Mouse (Mus musculus): Measurements from ENCODE around the gene Nkx1-2.

The Nkx1-2 gene

DNA sequence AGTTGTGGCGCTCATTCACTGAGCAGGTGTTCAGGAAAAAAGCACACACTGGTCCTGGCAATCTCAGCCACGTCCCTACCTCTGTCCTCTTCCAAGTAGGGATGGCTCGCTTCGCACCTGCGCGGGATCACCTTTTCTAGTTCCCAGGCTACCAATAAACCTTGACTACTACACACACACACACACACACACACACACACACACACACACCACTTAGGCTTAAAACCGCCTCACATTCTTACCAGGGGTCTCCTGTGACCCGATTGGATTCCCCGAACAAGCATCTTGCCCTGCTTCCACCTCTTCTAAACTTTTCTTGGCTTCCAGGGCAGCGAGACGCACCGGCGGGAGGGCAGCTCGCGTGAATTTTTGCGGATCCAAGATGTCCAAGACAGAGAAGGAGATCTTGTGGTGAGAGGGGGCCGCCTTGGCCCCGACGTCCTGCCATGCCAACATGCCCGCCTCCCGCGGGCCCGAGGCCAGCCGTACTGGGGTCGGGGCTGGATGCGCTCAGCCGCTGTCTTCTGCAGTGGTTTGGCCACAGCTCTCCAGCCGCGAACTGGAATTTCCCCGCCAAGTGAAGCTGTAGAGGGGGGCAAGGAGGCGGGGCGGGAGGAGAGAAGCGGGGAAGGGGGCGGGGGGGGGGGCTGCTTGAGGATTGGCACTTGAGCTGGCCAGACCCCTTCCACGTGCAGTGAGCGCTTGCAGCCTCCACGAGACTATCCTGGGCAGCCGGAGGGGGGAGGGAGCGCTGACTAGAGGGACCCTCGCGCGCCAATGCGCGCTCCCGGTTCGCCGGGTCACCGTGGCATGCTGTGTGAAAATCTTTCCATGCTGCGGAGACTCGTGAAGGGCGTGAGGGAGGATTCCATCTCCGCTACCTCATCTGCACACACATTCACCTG, at the start of gene Nkx1-2:
TSS of gene Nkx1-2 (minus strand) at position 567 of the 905 bp plus-strand sequence.
- DNase-seq (ENCODE audit: low spot score in 2 of 2), result no peak

- no peak for DNase-seq (ENCODE audit: low spot score in 2 of 2)
These were observed 47.1 kb upstream of the Nkx1-2 start for GRCm38 (mm10) chr7:132646514-132646913.

GRCm38 (mm10) chr7:132644605-132645279, 45.3 kb upstream of the Nkx1-2 start:
- no peak for DNase-seq (ENCODE audit: low spot score in 2 of 2)

DNA sequence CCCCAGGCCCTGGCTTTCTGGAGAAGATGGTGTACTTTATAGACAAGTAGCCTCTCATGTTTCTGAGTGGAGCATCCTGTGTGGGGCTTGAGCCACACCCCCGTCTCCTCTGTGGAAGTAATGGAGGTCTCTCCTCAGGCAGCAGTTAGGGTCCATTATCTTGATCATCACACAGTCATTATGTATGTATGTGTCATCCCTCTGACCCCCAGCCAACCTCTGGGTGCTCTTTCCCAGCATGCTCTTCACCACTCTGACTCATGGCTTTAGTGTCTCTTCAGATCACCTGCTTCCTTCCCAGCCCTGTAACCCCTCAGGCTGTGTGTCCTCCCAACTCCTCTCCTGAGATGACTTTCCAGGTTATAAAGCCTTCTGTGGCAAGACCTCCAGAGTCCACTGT, 42.2 kb upstream of the Nkx1-2 start:
- no peak for DNase-seq (ENCODE audit: low spot score in 2 of 2)

- DNase-seq (ENCODE audit: low spot score in 2 of 2), result peak in 1 of 2 experiments; percentile 24
These were observed 41.5 kb upstream of the Nkx1-2 start for GRCm38 (mm10) chr7:132640946-132641345.

- DNase-seq (ENCODE audit: low spot score in 2 of 2), result peak in 1 of 2 experiments; percentile 56
These were observed 39.1 kb upstream of the Nkx1-2 start for GRCm38 (mm10) chr7:132638446-132639087.

DNA sequence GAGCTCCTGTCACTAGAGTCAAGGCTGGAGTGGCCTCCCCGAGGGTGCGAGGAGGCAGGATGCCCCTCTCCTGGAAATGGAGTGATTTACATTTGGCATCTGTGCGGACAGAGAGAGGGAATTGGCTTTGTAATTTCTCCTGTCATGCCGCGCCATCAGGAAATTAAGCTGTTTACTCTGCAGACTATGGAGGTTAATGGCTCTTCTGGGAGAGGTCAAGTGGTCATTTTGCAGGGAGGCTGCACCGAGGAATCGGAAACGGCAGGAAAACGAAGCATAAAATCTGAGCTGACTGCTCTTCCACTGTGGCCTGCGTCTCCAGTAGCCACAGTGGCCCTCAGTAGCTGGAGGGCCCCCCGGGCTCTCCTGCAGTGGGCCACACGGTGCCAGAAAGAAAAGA, 37.9 kb upstream of the Nkx1-2 start:
- DNase-seq (ENCODE audit: low spot score in 2 of 2), result no peak

DNA sequence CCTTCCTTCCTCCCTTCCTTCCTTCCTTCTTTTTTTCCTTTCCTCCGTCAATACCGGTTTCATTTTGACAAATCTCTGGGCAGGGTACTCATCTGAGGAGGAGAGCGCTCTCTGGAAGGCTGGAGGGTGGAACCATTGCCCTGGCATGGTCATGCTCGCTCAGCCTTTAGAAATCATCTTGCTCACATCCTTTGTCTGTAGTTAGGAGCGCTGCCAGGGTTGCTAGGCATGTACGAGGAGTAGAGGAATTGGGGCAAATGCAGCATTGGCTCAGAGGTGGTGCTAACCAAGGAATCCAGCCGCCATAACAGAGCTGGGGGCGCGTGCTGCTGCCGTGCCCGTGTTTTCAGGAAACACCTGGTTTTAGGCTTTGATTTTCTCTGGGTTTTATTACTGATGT, 31.9 kb upstream of the Nkx1-2 start:
- DNase-seq (ENCODE audit: low spot score in 2 of 2), result peak; percentile 56 to 61

DNA sequence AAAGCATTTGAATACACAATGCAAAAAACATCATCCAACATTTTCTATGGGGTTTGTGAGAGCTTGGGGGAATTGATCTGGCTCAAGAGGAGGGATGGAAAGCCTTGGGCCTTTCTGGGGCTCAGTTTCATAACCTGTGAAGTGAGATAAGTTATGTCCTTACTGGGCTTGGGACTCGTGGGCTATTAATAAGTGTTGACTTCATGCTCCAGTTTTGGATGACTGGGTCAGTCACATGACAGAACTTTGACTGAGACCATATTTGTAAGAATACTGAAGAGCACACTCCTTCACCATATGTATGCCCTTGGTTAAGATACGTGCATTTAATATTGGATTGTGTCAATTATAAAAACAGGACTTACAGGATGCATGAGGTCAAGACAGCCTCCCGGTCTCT, 28.0 kb upstream of the Nkx1-2 start:
- DNase-seq (ENCODE audit: low spot score in 2 of 2), result no peak

DNA sequence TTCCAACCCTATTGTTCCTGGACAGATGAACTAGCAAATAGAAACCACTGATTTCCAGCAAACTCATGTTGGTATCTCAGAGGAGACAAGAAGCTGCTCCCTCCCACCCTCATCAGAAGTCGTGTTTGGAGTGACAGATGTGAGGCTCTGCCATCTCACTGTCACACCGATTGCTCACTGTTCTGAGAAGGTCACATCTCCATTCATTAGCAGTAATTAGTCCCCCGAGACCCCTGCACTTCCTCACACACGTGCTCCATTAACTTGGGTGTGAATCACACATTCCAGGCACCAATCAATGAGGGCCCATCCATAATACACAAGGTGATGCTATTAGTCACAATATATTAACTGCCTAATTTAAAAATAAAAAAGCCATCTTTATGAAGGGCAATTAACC, 26.7 kb upstream of the Nkx1-2 start:
- no peak for DNase-seq (ENCODE audit: low spot score in 2 of 2)

GRCm38 (mm10) chr7:132624161-132624560, 24.7 kb upstream of the Nkx1-2 start:
- no peak for DNase-seq (ENCODE audit: low spot score in 2 of 2)

- no peak for DNase-seq (ENCODE audit: low spot score in 2 of 2)
These were observed 20.8 kb upstream of the Nkx1-2 start for GRCm38 (mm10) chr7:132619975-132620918.

DNA sequence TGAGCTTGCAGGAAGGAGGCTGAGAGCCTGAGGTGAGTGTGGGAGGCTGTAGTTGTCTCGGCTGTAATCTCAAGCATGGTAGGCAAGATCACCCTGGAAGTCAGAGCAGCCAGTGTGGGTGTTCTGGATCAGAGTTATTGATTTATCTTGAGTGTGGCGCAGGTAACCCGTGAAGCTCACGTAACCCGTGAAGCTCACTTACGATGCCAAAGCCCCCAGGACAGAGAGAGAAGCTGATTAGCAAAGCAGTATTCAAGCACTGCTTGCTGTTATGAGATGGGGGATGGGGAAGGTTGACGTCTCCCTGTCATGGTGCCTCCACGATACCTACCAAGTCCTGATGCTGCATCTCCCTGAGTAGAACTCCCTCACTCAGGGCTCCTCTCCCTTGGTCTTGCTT, 20.1 kb upstream of the Nkx1-2 start:
- DNase-seq (ENCODE audit: low spot score in 2 of 2), result no peak

DNA sequence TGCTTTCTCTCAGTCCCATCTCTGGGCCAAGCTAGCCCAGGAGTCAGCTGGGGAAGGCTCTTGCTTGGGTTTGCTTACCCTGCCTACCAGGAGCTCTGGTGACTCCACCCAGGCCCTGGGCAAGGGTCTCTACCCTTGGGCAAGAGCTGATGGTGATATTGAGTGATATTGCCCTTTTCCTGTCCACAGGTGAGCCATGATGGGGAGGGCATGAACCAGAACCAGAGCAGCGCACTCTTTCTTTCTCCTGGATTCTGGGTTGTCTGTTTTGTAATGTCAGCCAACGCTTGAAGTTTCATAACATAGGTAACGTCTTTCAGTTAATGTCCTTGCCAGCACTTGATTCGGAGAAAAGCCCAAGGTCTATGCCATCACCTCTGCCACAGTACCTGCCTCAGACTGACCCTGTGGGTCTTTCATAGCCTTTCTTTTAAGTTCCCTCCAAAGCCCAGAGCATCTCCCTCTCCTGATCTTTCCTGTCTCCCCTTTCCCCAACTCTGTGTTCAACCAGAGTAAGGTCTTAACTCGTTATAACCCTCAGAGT, 17.7 kb upstream of the Nkx1-2 start:
- no peak for DNase-seq (ENCODE audit: low spot score in 2 of 2)

DNA sequence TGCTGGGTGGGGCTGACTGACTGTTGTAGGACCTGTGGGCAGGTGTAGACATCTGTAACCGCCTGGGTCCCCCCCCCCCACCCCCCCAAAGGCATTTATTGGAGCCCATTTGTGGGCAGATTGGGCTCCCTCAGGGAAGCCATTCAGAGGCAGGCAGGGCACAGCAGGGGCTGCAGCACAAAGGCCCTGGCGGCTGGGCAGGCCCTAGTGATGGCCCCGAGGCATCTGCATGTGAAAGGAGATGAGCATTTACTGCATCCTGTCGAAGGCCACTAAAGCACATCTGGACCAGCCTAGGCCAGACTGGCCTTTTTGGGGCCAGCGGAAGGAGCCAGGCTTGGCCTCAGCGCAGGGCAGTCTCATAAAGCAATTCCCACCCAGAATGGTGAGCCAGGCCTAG, 17.0 kb upstream of the Nkx1-2 start:
- DNase-seq (ENCODE audit: low spot score in 2 of 2), result no peak

DNA sequence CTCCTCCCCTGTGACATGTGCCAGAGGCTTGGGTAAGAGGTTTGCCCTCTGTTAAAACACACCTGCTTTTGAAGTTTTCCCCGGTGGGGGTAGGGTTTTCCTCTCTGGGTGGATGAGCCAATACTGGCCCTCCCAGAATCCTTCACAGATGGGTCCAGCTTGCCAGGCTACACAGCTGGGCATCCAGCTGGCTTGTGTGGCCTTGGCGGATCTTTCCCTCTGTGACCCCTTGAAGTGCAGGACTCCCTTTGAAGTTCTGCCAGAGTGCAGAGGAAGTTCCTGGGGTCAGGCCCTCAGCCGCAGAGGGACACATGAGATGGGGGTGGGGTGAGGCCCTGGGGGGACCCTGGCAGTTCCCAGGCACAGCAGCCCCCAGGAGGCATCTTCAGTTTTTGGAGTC, 15.9 kb upstream of the Nkx1-2 start:
- no peak for DNase-seq (ENCODE audit: low spot score in 2 of 2)

DNA sequence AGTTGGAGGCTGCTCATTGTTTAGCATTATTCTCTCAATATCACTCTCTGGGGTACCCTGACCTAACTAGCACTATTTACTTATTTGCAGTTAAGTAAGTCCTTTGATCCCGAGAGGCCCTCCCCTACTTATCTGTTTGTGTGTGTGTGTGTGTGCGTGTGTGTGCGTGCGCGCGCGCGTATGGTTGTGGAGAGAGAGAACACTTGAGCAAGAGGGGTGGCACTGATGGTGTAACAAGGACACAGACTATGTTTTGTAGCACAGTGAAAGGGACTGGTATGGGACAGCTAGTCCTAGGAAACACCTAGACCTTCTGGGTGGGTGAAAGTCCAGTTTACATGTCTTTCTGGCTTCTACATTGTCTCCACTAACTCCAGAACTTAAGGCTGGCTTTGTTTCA, 12.1 kb upstream of the Nkx1-2 start:
- DNase-seq (ENCODE audit: low spot score in 2 of 2), result no peak

- DNase-seq (ENCODE audit: low spot score in 2 of 2), result peak; percentile 81 to 85
These were observed 11.3 kb upstream of the Nkx1-2 start, which contains the start of gene Lhpp for GRCm38 (mm10) chr7:132610468-132611318. TSS of gene Lhpp (plus strand) at chr7:132610638.

- no peak for DNase-seq (ENCODE audit: low spot score in 2 of 2)
These were observed 9.0 kb upstream of the Nkx1-2 start for GRCm38 (mm10) chr7:132608316-132609020.
